Mouse (Mus musculus): Measurements from ENCODE around the gene Gabpb2. TPM values are rescaled to one million over a fixed set of nuclear protein-coding genes. Genes with fewer than 3 reads are reported as not detected.

Gene Gabpb2
- total and polyA plus RNA-seq, 2 experiments: 6.1 to 13.7 TPM

DNA sequence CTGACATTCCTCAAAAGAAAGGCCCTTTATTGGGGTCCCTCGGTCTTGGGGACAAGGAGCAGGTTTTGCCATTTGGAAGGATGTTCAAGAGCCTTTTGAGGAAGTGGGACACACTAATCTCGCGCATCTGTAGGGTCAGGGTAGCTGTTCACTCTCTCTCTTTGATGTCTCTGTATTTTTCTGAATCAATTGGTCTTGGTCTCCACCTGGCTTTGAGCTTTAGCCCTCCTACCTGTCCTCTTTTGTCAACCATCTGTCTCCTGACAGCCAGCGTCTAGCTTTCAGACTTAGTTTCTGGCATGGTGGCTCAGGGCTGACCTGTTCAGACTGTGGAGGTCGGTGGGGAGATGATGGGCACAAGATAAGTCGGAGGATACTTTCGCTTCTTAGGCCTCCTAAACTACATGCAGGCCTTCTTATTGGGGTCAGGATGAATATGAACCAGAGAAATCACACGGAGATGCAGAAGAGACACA is 58.2 kb downstream of the Gabpb2 start:
- H3K4me3 ChIP-seq (ENCODE audit: insufficient read depth, low read depth, low read length): peak overlapping the region; percentile 51
- peaks cover 5% of the 10 kb centered on the region; the same call in 1 of the 2 replicates for H3K27me3 ChIP-seq (ENCODE audit: control insufficient read depth, insufficient read depth, low read length)
- H3K4me1 ChIP-seq (ENCODE audit: control insufficient read depth, insufficient read depth, low read length): peaks cover 3% of the 10 kb centered on the region
- no peaks in the 10 kb centered on the region for H3K79me2 ChIP-seq (ENCODE audit: control insufficient read depth, insufficient read depth, low read length)
- no peaks in the 10 kb centered on the region for H3K36me3 ChIP-seq (ENCODE audit: control insufficient read depth, insufficient read depth, low read length)
- WGBS: 51% methylated on average over 8 of the region's 8 CpGs
- no peak for DNase-seq (ENCODE audit: extremely low read depth, low read depth, low spot score)
- H3K27ac ChIP-seq (replicated peaks; ENCODE audit: insufficient read depth, low read depth, low read length): no peak overlapping the region
- H3K9ac ChIP-seq (ENCODE audit: low read depth, low read length): peak overlapping the region; percentile 33; the same call in 1 of the 2 replicates
- TF ChIP-seq POLR2A (IDR thresholded peaks at IDR 0.05; ENCODE audit: extremely low read depth, insufficient read depth, low read length) (no peak), CTCF (IDR thresholded peaks at IDR 0.05; ENCODE audit: low read depth, low read length) (no peak)

DNA sequence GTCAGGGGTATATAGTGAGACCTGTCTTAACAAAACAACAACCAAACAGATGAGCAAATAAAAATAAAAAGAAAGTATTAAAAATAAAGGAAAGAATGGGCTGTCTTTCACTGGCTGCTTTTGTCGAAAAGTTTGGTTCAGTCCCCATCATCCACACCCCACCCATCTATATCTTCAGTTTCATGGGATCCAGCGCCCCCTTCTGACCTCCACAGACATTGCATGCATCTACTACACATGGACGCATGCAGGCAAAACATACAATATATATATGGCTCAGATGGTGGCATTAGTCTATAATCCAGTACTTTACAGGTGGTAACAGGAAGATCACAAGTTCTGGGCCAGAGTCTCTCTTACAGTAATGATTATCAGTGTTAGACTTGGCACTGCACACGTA is 63.8 kb downstream of the Gabpb2 start:
- Histone ChIP-seq H3K36me3 (ENCODE audit: control insufficient read depth, insufficient read depth, low read length) (no peaks in the 10 kb centered on the region), H3K9ac (ENCODE audit: low read depth, low read length) (no peak overlapping the region), H3K4me1 (ENCODE audit: control insufficient read depth, insufficient read depth, low read length) (no peaks in the 10 kb centered on the region), H3K27ac (replicated peaks; ENCODE audit: insufficient read depth, low read depth, low read length) (no peak overlapping the region), H3K79me2 (ENCODE audit: control insufficient read depth, insufficient read depth, low read length) (no peaks in the 10 kb centered on the region), H3K4me3 (ENCODE audit: insufficient read depth, low read depth, low read length) (no peak overlapping the region), H3K27me3 (ENCODE audit: control insufficient read depth, insufficient read depth, low read length) (no peaks in the 10 kb centered on the region)
- TF ChIP-seq CTCF (IDR thresholded peaks at IDR 0.05; ENCODE audit: low read depth, low read length) (peak; percentile 57), POLR2A (IDR thresholded peaks at IDR 0.05; ENCODE audit: extremely low read depth, insufficient read depth, low read length) (no peak)
- DNase-seq (ENCODE audit: extremely low read depth, low read depth, low spot score): peak; percentile 24
- 46% methylated on average over 4 of the region's 4 CpGs for WGBS

DNA sequence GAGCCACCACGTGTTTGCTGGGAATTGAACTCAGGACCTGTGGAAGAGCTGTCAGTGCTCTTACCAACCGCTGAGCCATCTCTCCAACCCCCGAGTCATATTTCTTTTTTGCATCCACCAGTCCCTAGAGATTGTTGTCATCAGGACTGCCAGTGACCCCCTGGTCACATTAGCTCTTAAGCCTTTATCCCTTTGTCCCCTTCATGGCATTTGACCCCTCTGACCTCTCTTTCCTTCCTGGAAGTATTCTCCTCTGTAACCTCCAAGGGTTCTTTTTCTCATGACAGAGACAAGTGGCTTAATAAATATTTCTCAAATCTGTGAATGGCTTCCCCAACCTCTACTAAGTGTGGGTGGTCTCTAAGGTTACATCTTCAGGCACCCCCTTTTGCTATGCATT is 69.8 kb downstream of the Gabpb2 start:
- no peak overlapping the region for H3K27ac ChIP-seq (replicated peaks; ENCODE audit: insufficient read depth, low read depth, low read length)
- H3K27me3 ChIP-seq (ENCODE audit: control insufficient read depth, insufficient read depth, low read length): no peaks in the 10 kb centered on the region
- H3K4me3 ChIP-seq (ENCODE audit: insufficient read depth, low read depth, low read length): no peak overlapping the region
- H3K79me2 ChIP-seq (ENCODE audit: control insufficient read depth, insufficient read depth, low read length): no peaks in the 10 kb centered on the region
- TF ChIP-seq CTCF (IDR thresholded peaks at IDR 0.05; ENCODE audit: low read depth, low read length) (no peak), POLR2A (IDR thresholded peaks at IDR 0.05; ENCODE audit: extremely low read depth, insufficient read depth, low read length) (no peak)
- DNase-seq (ENCODE audit: extremely low read depth, low read depth, low spot score): no peak
- H3K36me3 ChIP-seq (ENCODE audit: control insufficient read depth, insufficient read depth, low read length): no peaks in the 10 kb centered on the region
- no peak overlapping the region for H3K9ac ChIP-seq (ENCODE audit: low read depth, low read length)
- no peaks in the 10 kb centered on the region for H3K4me1 ChIP-seq (ENCODE audit: control insufficient read depth, insufficient read depth, low read length)
- WGBS: 71% methylated on average over 3 of the region's 3 CpGs

DNA sequence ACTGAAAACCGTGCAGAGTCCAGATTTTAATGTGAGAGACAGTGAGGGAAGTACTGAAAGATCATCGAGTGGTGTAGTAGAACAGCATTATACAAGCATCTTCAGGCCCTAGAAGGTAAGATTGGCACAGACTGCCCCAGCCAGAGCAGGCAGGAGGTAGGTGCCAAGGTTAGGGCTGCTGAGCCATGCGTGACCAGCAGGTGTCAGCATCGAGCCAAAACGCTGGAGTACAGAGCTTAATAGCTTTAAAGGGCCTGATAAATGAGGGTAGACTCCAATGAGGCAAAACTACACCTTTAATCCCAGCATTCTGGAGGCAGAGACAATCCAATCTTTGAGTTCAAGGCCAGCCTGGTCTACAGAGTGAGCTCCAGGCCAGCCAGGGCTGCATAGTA is 75.1 kb downstream of the Gabpb2 start:
- H3K36me3 ChIP-seq (ENCODE audit: control insufficient read depth, insufficient read depth, low read length): no peaks in the 10 kb centered on the region
- WGBS: 5% methylated on average over 5 of the region's 5 CpGs
- H3K4me1 ChIP-seq (ENCODE audit: control insufficient read depth, insufficient read depth, low read length): peaks cover 6% of the 10 kb centered on the region; the same call in 1 of the 2 replicates
- TF ChIP-seq CTCF (IDR thresholded peaks at IDR 0.05; ENCODE audit: low read depth, low read length) (peak; percentile 99), POLR2A (IDR thresholded peaks at IDR 0.05; ENCODE audit: extremely low read depth, insufficient read depth, low read length) (no peak)
- H3K9ac ChIP-seq (ENCODE audit: low read depth, low read length): no peak overlapping the region
- H3K4me3 ChIP-seq (ENCODE audit: insufficient read depth, low read depth, low read length): no peak overlapping the region
- peak; percentile 69 for DNase-seq (ENCODE audit: extremely low read depth, low read depth, low spot score)
- H3K27ac ChIP-seq (replicated peaks; ENCODE audit: insufficient read depth, low read depth, low read length): no peak overlapping the region
- H3K79me2 ChIP-seq (ENCODE audit: control insufficient read depth, insufficient read depth, low read length): no peaks in the 10 kb centered on the region
- no peaks in the 10 kb centered on the region for H3K27me3 ChIP-seq (ENCODE audit: control insufficient read depth, insufficient read depth, low read length)

DNA sequence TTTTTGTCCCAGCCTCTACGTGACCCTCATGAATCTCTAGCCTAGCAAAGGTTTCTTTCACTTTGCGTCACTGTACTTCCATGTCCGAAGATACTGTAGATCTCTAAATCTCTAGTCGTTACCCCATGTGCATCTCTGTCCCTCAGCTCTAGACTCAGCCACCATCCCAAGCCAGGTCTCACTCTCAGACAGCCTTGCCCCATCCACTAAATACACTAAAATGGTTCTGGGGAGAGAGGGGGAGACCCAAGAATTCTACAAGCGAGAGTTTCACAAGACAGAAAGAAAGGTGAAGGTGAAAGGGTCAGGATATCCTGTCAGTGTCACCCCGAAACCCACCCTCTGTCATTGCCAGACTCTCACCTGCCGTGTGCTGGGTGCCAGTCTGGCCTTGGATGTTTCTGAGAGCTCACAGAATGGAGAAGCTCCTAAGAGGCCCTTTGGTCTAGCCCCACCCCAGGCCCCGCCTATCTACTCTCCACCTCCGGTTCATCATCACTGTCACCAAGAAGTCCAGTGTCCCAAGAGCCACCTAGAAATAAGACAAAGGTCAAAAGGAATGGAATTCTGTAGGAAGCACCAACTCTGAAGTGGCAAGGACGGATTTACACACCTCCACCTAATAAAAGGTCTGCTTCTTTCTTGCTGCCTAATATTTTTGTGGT is 75.6 kb downstream of the Gabpb2 start, which contains the start of gene Tnfaip8l2:
Gene Tnfaip8l2, minus strand, starts transcription at position 409 of the 665 bp plus-strand sequence.
- no peak for DNase-seq (ENCODE audit: extremely low read depth, low read depth, low spot score)
- peak within 1 kb of the TSS; percentile 51 for H3K9ac ChIP-seq (ENCODE audit: low read depth, low read length)

DNA sequence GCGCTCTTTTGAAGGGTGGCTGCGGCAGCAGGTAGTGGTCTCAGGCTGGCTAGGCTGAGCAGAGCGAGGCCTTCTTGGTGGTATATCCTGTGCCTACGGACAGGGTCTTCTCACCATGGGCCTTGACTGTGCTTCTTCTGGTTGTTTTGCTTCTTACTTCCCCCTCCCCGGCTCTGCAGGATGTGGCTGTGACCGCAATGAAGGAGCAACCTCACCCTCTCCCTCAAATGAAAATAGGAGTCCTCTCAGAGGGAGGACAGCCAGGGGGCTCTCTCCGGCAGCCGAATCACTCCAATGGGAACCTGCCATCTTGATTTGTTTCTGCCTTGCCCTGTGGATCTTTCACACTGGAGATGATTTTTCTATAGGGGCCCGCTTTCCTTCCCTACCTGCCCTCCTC is 76.2 kb downstream of the Gabpb2 start:
- no peak for TF ChIP-seq POLR2A (IDR thresholded peaks at IDR 0.05; ENCODE audit: extremely low read depth, insufficient read depth, low read length)
- TF ChIP-seq CTCF (IDR thresholded peaks at IDR 0.05; ENCODE audit: low read depth, low read length): no peak
- 95% methylated on average over 9 of the region's 9 CpGs for WGBS
- Histone ChIP-seq H3K36me3 (ENCODE audit: control insufficient read depth, insufficient read depth, low read length) (no peaks in the 10 kb centered on the region), H3K27ac (replicated peaks; ENCODE audit: insufficient read depth, low read depth, low read length) (peak overlapping the region; percentile 48; the same call in 1 of the 2 replicates), H3K27me3 (ENCODE audit: control insufficient read depth, insufficient read depth, low read length) (no peaks in the 10 kb centered on the region), H3K79me2 (ENCODE audit: control insufficient read depth, insufficient read depth, low read length) (no peaks in the 10 kb centered on the region), H3K4me1 (ENCODE audit: control insufficient read depth, insufficient read depth, low read length) (peaks cover 6% of the 10 kb centered on the region; the same call in 1 of the 2 replicates), H3K9ac (ENCODE audit: low read depth, low read length) (peak overlapping the region; percentile 51), H3K4me3 (ENCODE audit: insufficient read depth, low read depth, low read length) (peak overlapping the region; percentile 52)
- DNase-seq (ENCODE audit: extremely low read depth, low read depth, low spot score): no peak

More for the DNA sequence above, 75.6 kb downstream of the Gabpb2 start, which contains the start of gene Tnfaip8l2:
- TF ChIP-seq POLR2A (IDR thresholded peaks at IDR 0.05; ENCODE audit: extremely low read depth, insufficient read depth, low read length) (no peak), CTCF (IDR thresholded peaks at IDR 0.05; ENCODE audit: low read depth, low read length) (no peak)
- 84% methylated on average over 10 of the region's 10 CpGs for WGBS
- peaks cover 6% of the 10 kb centered on the region; the same call in 1 of the 2 replicates for H3K4me1 ChIP-seq (ENCODE audit: control insufficient read depth, insufficient read depth, low read length)
- H3K36me3 ChIP-seq (ENCODE audit: control insufficient read depth, insufficient read depth, low read length): no peaks in the 10 kb centered on the region
- H3K4me3 ChIP-seq (ENCODE audit: insufficient read depth, low read depth, low read length): peak within 1 kb of the TSS; percentile 52
- no peaks in the 10 kb centered on the region for H3K79me2 ChIP-seq (ENCODE audit: control insufficient read depth, insufficient read depth, low read length)
- peak within 1 kb of the TSS; percentile 48; the same call in 1 of the 2 replicates for H3K27ac ChIP-seq (replicated peaks; ENCODE audit: insufficient read depth, low read depth, low read length)
- no peaks in the 10 kb centered on the region for H3K27me3 ChIP-seq (ENCODE audit: control insufficient read depth, insufficient read depth, low read length)

All from liver, adult 2 months (tissue).